Mouse (Mus musculus) CH12.LX (cell line): ENCODE results near the gene Kcnk2. TPM values are rescaled to one million over a fixed set of nuclear protein-coding genes. Genes with fewer than 3 reads are reported as not detected.

Experiments
- DNase-seq: peaks from one replicate; pipeline ENCODE4 v3.0.0-alpha.2; 2013; ENCODE audit errors: extremely low read depth
- H3K27ac ChIP-seq: 2 replicates; pipeline ENCODE4 v1.5.1; 2012; ENCODE audit warnings: low read depth, mild to moderate bottlenecking, control low read depth, moderate library complexity; ENCODE audit not compliant: insufficient read depth
- H3K27me3 ChIP-seq: replicated peaks from 2 replicates; pipeline ENCODE3; 2012; ENCODE audit warnings: inconsistent platforms
- H3K36me3 ChIP-seq, 2 experiments: replicated peaks in 1 of 2; 2 replicates each; pipeline versions ENCODE3 to v1.6.1; 2012; ENCODE audit warnings: inconsistent platforms in 1 of 2, low read length in 1 of 2, mild to moderate bottlenecking in 1 of 2, mixed read lengths in 1 of 2, moderate library complexity in 1 of 2; ENCODE audit not compliant: control insufficient read depth in 1 of 2, insufficient read depth in 1 of 2
- H3K4me1 ChIP-seq, 2 experiments: 2 replicates each; pipeline ENCODE4 v1.6.1; 2012; ENCODE audit warnings: inconsistent platforms in 1 of 2, moderate library complexity in 1 of 2; ENCODE audit not compliant: insufficient read depth in 2 of 2, control insufficient read depth in 1 of 2
- H3K4me2 ChIP-seq: 2 replicates; pipeline ENCODE4 v1.6.1; 2012; ENCODE audit warnings: low read depth, mild to moderate bottlenecking, control low read depth; ENCODE audit not compliant: poor library complexity, insufficient read depth, severe bottlenecking
- H3K4me3 ChIP-seq, 3 experiments: fragments of 150-350 bp in 1 of 3; sonication (generic) in 1 of 3; replicated peaks in 1 of 3; 2 replicates each; pipeline versions ENCODE3 to v1.5.1; 2011 to 2012; ENCODE audit warnings: low read depth in 2 of 3, low read length in 2 of 3, mild to moderate bottlenecking in 2 of 3, moderate library complexity in 2 of 3, control low read depth in 1 of 3, improper control_type of control experiment in 1 of 3, inconsistent platforms in 1 of 3, mixed read lengths in 1 of 3; ENCODE audit not compliant: poor library complexity in 1 of 3
- H3K79me2 ChIP-seq: replicated peaks from 2 replicates; pipeline ENCODE4 v1.6.1; 2012; ENCODE audit warnings: mild to moderate bottlenecking, moderate library complexity; ENCODE audit not compliant: control insufficient read depth, poor library complexity, insufficient read depth, severe bottlenecking; ENCODE audit errors: extremely low read depth
- H3K9ac ChIP-seq: 2 replicates; pipeline ENCODE4 v1.6.1; 2012; ENCODE audit warnings: low read depth, mild to moderate bottlenecking, control low read depth, moderate library complexity; ENCODE audit not compliant: insufficient read depth
- H3K9me3 ChIP-seq: replicated peaks from 2 replicates; pipeline ENCODE3; 2012; ENCODE audit warnings: low read length, inconsistent platforms, mixed read lengths
- BHLHE40 ChIP-seq: IDR thresholded peaks from 2 replicates; pipeline ENCODE4 v1.6.1; 2011; ENCODE audit warnings: mild to moderate bottlenecking, low read depth, low read length, improper control_type of control experiment
- CHD2 ChIP-seq: IDR thresholded peaks from 2 replicates; pipeline ENCODE4 v1.6.1; 2011; ENCODE audit warnings: low read length, improper control_type of control experiment
- E2F4 ChIP-seq: IDR thresholded peaks from 2 replicates; pipeline ENCODE4 v1.6.1; 2011; ENCODE audit warnings: low read depth, low read length, improper control_type of control experiment; ENCODE audit not compliant: insufficient replicate concordance
- ELF1 ChIP-seq: IDR thresholded peaks from 2 replicates; pipeline ENCODE4 v1.6.1; 2014; ENCODE audit warnings: low read depth, mild to moderate bottlenecking, inconsistent platforms, low read length, improper control_type of control experiment
- EP300 ChIP-seq: IDR thresholded peaks from 2 replicates; pipeline ENCODE4 v1.6.1; 2011; ENCODE audit warnings: low read length, improper control_type of control experiment
- GABPA ChIP-seq: IDR thresholded peaks from 2 replicates; pipeline ENCODE4 v1.6.1; 2012; ENCODE audit warnings: low read depth, low read length, improper control_type of control experiment, inconsistent platforms; ENCODE audit not compliant: insufficient replicate concordance
- HCFC1 ChIP-seq: IDR thresholded peaks from 2 replicates; pipeline ENCODE4 v1.6.1; 2012; ENCODE audit warnings: low read depth, mild to moderate bottlenecking, inconsistent platforms, low read length, improper control_type of control experiment
- IRF4 ChIP-seq: IDR thresholded peaks from 2 replicates; pipeline ENCODE4 v1.6.1; 2014; ENCODE audit warnings: low read depth, mild to moderate bottlenecking, inconsistent platforms, low read length, improper control_type of control experiment
- KAT2A ChIP-seq: IDR thresholded peaks from 2 replicates; pipeline ENCODE4 v1.6.1; 2012; ENCODE audit warnings: low read length, improper control_type of control experiment, inconsistent platforms; ENCODE audit not compliant: insufficient replicate concordance
- MAFK ChIP-seq: IDR thresholded peaks from 2 replicates; pipeline ENCODE4 v1.6.1; 2011; ENCODE audit warnings: low read length, improper control_type of control experiment; ENCODE audit not compliant: insufficient replicate concordance
- MAX ChIP-seq: IDR thresholded peaks from 2 replicates; pipeline ENCODE4 v1.6.1; 2011; ENCODE audit warnings: low read length, improper control_type of control experiment
- MAZ ChIP-seq: IDR thresholded peaks from 2 replicates; pipeline ENCODE4 v1.6.1; 2012; ENCODE audit warnings: low read depth, mild to moderate bottlenecking, inconsistent platforms, low read length, improper control_type of control experiment, moderate library complexity
- MYC ChIP-seq: IDR thresholded peaks from 2 replicates; pipeline ENCODE4 v1.6.1; 2011; ENCODE audit warnings: low read depth, mild to moderate bottlenecking, improper control_type of control experiment, low read length
- NELFE ChIP-seq: IDR thresholded peaks from 2 replicates; pipeline ENCODE4 v1.6.1; 2011; ENCODE audit warnings: low read depth, low read length, improper control_type of control experiment
- NRF1 ChIP-seq: IDR thresholded peaks from 2 replicates; pipeline ENCODE4 v1.6.1; 2014; ENCODE audit warnings: low read depth, mild to moderate bottlenecking, inconsistent platforms, low read length, improper control_type of control experiment, moderate library complexity
- POLR2A ChIP-seq: IDR thresholded peaks from 2 replicates; pipeline ENCODE4 v1.6.1; 2011; ENCODE audit warnings: low read depth, mild to moderate bottlenecking, improper control_type of control experiment, low read length
- POLR2AphosphoS2 ChIP-seq: IDR thresholded peaks from 2 replicates; pipeline ENCODE4 v1.6.1; 2011; ENCODE audit warnings: low read depth, low read length, improper control_type of control experiment
- RAD21 ChIP-seq: IDR thresholded peaks from 2 replicates; pipeline ENCODE4 v1.6.1; 2011; ENCODE audit warnings: low read depth, mild to moderate bottlenecking, low read length, improper control_type of control experiment, moderate library complexity
- SIN3A ChIP-seq: IDR thresholded peaks from 2 replicates; pipeline ENCODE4 v1.6.1; 2012; ENCODE audit warnings: low read length, improper control_type of control experiment, inconsistent platforms
- SMC3 ChIP-seq: IDR thresholded peaks from 2 replicates; pipeline ENCODE4 v1.6.1; 2011; ENCODE audit warnings: low read depth, low read length, improper control_type of control experiment
- UBTF ChIP-seq: IDR thresholded peaks from 2 replicates; pipeline ENCODE4 v1.6.1; 2012; ENCODE audit warnings: low read depth, mild to moderate bottlenecking, inconsistent platforms, low read length, improper control_type of control experiment, moderate library complexity
- ZMIZ1 ChIP-seq: IDR thresholded peaks from 2 replicates; pipeline ENCODE4 v1.6.1; 2012; ENCODE audit warnings: low read depth, mild to moderate bottlenecking, inconsistent platforms, low read length, improper control_type of control experiment
- dilution Hi-C: fragments of 300-500 bp; cut with MboI; formaldehyde crosslinking; loops from 2 replicates; pipeline ENCODE4 v1.14.3; 2020; ENCODE audit warnings: low sequenced_read_pairs; ENCODE audit not compliant: extremely low pct_unique_long_range_greater_than_20kb, extremely low pct_ligation_motif_present
- in situ Hi-C: fragments of 300-500 bp; cut with MboI; formaldehyde crosslinking; loops from 3 replicates; pipeline ENCODE4 v1.14.3; 2019; ENCODE audit warnings: low sequenced_read_pairs, low pct_ligation_motif_present, low pct_unique_long_range_greater_than_20kb, mixed read lengths
- polyA plus RNA-seq: library from polyadenylated mRNA; unstranded; fragments of >175 nt; gene quantifications from 2 replicates; pipeline ENCODE4 v1.2.1, GENCODE M21; 2012; ENCODE audit warnings: low read depth; ENCODE audit not compliant: insufficient read length
- total RNA-seq, 2 experiments: library from RNA; depleted of rRNA; stranded (reverse); fragments of 300-350 nt in 1 of 2; fragments of >200 nt in 1 of 2; gene quantifications; 2 replicates each; pipeline ENCODE4 v1.2.3; 2012 to 2014

Kcnk2 gene
- total and polyA plus RNA-seq, 3 experiments: 0.19 TPM; not detected in 2

GRCm38 (mm10) chr1:189429566-189429965 is 27.5 kb upstream of the Kcnk2 start:
- Histone ChIP-seq H3K36me3 (no peaks in the 10 kb centered on the region), H3K4me2 (no peak overlapping the region), H3K79me2 (no peaks in the 10 kb centered on the region), H3K4me1 (peaks cover 0 to 6% of the 10 kb centered on the region in 2 experiments; a peak in 1 of 4 replicates), H3K27me3 (no peaks in the 10 kb centered on the region), H3K9ac (no peak overlapping the region), H3K27ac (no peak overlapping the region), H3K9me3 (no peaks in the 10 kb centered on the region), H3K4me3 (no peak overlapping the region)
- dilution Hi-C loops: no loop called here
- in situ Hi-C loops: no loop called here
- TF ChIP-seq UBTF (no peak), GABPA (no peak), EP300 (no peak)
- no peak for DNase-seq

DNA sequence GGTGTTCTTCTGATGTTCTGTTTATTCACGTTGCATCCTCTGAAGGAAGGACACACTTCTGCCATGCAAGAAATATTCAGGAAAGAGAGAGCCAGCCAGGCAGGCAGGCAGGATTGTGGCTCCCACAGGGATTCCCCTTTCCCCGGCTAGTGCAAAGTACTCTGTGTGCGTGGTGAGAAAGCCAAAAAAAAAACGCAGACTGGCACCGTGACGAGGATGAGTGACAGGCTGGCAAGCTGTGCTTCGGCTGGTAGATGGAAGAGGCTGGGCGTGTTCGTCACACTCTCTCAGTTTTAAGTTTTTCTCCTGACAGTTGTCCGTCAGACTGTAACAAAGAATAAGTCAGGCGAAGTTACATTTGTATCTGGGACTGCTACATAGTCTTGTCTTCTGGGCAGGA is 24.2 kb upstream of the Kcnk2 start:
- Histone ChIP-seq H3K9ac (no peak overlapping the region), H3K36me3 (no peaks in the 10 kb centered on the region), H3K79me2 (no peaks in the 10 kb centered on the region), H3K4me3 (no peak overlapping the region), H3K27ac (no peak overlapping the region), H3K9me3 (no peaks in the 10 kb centered on the region), H3K27me3 (no peaks in the 10 kb centered on the region), H3K4me1 (no peaks in the 10 kb centered on the region), H3K4me2 (no peak overlapping the region)
- in situ Hi-C loops: no loop called here
- TF ChIP-seq POLR2AphosphoS2: no peak
- TF ChIP-seq E2F4: no peak
- TF ChIP-seq RAD21: no peak
- no peak for TF ChIP-seq NRF1
- no peak for TF ChIP-seq IRF4
- TF ChIP-seq BHLHE40: no peak
- no peak for TF ChIP-seq CHD2
- no peak for TF ChIP-seq HCFC1
- DNase-seq: no peak
- dilution Hi-C loops: no loop called here

- no peak for DNase-seq
- H3K9me3 ChIP-seq: no peaks in the 10 kb centered on the region
- no peaks in the 10 kb centered on the region for H3K4me1 ChIP-seq
- no peaks in the 10 kb centered on the region for H3K36me3 ChIP-seq
- no peaks in the 10 kb centered on the region for H3K27me3 ChIP-seq
- no peaks in the 10 kb centered on the region for H3K79me2 ChIP-seq
- in situ Hi-C loops (no loop called here), dilution Hi-C loops (no loop called here)
- H3K9ac ChIP-seq: no peak overlapping the region
- H3K4me2 ChIP-seq: no peak overlapping the region
- no peak for TF ChIP-seq NELFE
- TF ChIP-seq MAZ: no peak
- no peak for TF ChIP-seq POLR2A
- no peak for TF ChIP-seq MYC
- no peak for TF ChIP-seq ZMIZ1
- no peak for TF ChIP-seq MAFK
- TF ChIP-seq NRF1: no peak
- no peak for TF ChIP-seq SIN3A
- TF ChIP-seq HCFC1: no peak
- TF ChIP-seq GABPA: no peak
- TF ChIP-seq SMC3: no peak
- no peak for TF ChIP-seq ELF1
- no peak for TF ChIP-seq KAT2A
- no peak for TF ChIP-seq MAX
- TF ChIP-seq E2F4: no peak
- no peak overlapping the region for H3K4me3 ChIP-seq
- H3K27ac ChIP-seq: no peak overlapping the region
Measured at GRCm38 (mm10) chr1:189419914-189420313, 17.8 kb upstream of the Kcnk2 start.
